Mouse (Mus musculus): ENCODE measurements around the gene Dapk2. TPM values are rescaled to one million over a fixed set of nuclear protein-coding genes. Genes with fewer than 3 reads are reported as not detected.
A peak's percentile ranks its signal among the peaks of the same experiment; 100 is the strongest.
"Not testable (repeated sequence)": the region's sequence is repeated elsewhere in the genome, so short reads cannot be mapped to it uniquely, and the experiment has no call there.

Dapk2 gene
- polyA plus RNA-seq, 1 experiment from 2014 or later = 6.7 TPM

DNA sequence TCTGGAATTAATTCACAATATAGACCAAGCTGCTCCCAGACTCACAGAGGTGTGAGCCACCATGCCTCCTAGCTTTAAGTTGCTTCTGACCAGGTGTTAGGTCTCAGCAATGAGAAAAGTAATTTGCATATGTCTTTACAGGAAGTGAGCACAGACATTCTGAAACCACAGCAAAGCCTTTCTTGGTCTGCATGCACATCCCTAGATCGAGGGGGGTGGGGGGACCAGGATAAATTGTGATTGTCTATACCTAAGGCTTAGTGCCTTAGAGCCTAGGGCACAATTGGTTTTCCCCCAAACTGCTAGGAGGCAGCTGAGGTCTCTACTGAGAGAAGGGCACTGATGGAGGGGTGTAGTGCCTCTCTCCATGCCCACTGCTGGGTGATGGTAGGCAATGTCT, 122.5 kb downstream of the Dapk2 start:
- ATAC-seq (ENCODE audit: low FRiP score) = no peak
- no peak overlapping the region for H3K4me2 ChIP-seq
- no peak overlapping the region for H3K27ac ChIP-seq (ENCODE audit: low read depth, low read length)
- H3K4me1 ChIP-seq (ENCODE audit: control insufficient read depth, insufficient read depth, low read length) = peaks cover 11% of the 10 kb centered on the region
- no peak overlapping the region for H3K9ac ChIP-seq (ENCODE audit: low read length)
- H3K9me3 ChIP-seq (ENCODE audit: control insufficient read depth, low read length) = no peaks in the 10 kb centered on the region
- no peak overlapping the region for H3K4me3 ChIP-seq (ENCODE audit: low read depth, low read length)
- H3K36me3 ChIP-seq (ENCODE audit: control insufficient read depth, insufficient read depth, low read length) = no peaks in the 10 kb centered on the region
- H3K27me3 ChIP-seq (ENCODE audit: control insufficient read depth, insufficient read depth, low read length) = no peaks in the 10 kb centered on the region; the same call in 1 of the 2 replicates
- 71% methylated on average over 1 of the region's 1 CpGs for WGBS
- DNase-seq (ENCODE audit: low spot score, missing footprints) = no peak

DNA sequence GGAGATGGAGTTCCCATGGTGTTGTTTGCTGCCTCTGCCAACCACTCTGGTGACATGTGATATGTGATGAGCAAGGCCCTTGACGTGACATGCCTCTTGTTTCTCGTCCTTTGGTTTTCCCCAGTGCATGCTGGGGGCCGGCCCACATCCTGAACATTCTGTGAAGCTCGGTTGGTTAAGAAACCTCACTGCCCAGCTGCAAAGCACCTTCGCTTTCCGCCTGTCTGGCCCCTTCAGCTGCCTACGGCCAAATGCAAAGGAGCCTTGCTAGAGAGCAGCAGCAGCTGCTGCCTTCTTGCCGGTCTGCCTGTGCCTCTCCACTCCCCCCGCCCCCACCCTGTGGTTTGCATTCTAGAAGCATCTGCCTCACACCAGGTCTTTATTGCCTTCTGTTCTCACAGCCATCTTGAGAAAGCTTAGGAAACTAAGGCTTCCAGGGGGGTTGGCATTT, 123.5 kb downstream of the Dapk2 start:
- Histone ChIP-seq H3K9me3 (ENCODE audit: control insufficient read depth, low read length) (no peaks in the 10 kb centered on the region), H3K27ac (ENCODE audit: low read depth, low read length) (no peak overlapping the region), H3K9ac (ENCODE audit: low read length) (no peak overlapping the region), H3K4me2 (no peak overlapping the region), H3K36me3 (ENCODE audit: control insufficient read depth, insufficient read depth, low read length) (no peaks in the 10 kb centered on the region), H3K27me3 (ENCODE audit: control insufficient read depth, insufficient read depth, low read length) (no peaks in the 10 kb centered on the region; the same call in 1 of the 2 replicates), H3K4me3 (ENCODE audit: low read depth, low read length) (no peak overlapping the region), H3K4me1 (ENCODE audit: control insufficient read depth, insufficient read depth, low read length) (peaks cover 3% of the 10 kb centered on the region)
- ATAC-seq (ENCODE audit: low FRiP score) (no peak), DNase-seq (ENCODE audit: low spot score, missing footprints) (peak; percentile 64)
- 81% methylated on average over 9 of the region's 9 CpGs for WGBS

DNA sequence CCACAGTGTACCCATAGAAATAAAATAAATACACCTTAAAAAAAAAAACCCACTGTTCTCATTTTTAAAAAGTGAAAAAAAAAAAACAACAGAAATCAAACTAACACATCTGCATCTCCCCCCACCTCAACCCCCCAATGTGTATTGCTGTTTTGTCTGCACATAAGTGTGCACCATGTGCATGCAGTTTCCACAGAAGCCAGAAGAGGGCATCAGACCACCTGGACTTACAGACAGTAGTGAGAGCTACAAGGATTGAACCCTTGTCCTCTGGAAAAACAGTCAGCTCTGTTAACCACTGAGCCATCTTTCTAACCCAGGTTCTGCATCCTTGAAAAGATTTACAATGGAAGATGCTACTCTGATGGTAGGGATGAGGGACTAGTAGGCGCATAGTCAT, 124.6 kb downstream of the Dapk2 start:
- H3K27ac ChIP-seq (ENCODE audit: low read depth, low read length) = no peak overlapping the region
- peak; percentile 79 for DNase-seq (ENCODE audit: low spot score, missing footprints)
- H3K4me1 ChIP-seq (ENCODE audit: control insufficient read depth, insufficient read depth, low read length) = no peaks in the 10 kb centered on the region

DNA sequence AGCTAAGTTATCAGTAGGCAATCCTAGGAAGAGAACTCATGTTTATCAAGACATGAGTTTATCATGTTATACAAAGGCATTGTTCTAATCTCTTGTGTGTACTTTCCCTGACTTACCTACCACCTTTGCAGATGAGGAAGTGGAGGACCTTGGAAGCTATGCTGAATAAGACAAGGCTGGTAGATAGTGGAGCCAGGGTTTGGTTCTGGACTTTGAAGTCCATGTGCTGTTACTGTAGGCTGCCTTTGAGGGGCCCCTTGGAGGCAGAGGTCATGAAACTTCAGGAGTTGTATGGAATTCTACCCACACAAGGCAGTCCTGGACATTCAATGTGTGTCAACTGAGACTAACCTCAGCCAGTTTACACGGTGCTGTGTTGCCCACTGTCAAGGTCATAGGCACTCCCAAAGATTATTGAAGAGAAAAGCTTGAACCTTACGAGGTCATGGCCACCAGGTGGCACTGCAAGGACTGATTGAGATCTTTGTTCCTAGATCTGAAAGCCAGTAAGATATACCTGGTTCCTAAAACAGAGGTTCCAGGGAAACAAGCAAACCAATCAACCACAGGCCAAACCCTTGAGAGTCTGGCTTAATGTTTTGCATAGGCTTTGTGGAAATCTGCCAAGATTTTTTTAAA, 125.7 kb downstream of the Dapk2 start:
- Histone ChIP-seq H3K9me3 (ENCODE audit: control insufficient read depth, low read length) (no peaks in the 10 kb centered on the region), H3K4me3 (ENCODE audit: low read depth, low read length) (no peak overlapping the region), H3K36me3 (ENCODE audit: control insufficient read depth, insufficient read depth, low read length) (no peaks in the 10 kb centered on the region), H3K9ac (ENCODE audit: low read length) (no peak overlapping the region), H3K27me3 (ENCODE audit: control insufficient read depth, insufficient read depth, low read length) (no peaks in the 10 kb centered on the region), H3K27ac (ENCODE audit: low read depth, low read length) (no peak overlapping the region), H3K4me1 (ENCODE audit: control insufficient read depth, insufficient read depth, low read length) (no peaks in the 10 kb centered on the region), H3K4me2 (no peak overlapping the region)
- DNase-seq (ENCODE audit: low spot score, missing footprints) (peak; percentile 91), ATAC-seq (ENCODE audit: low FRiP score) (no peak)
- 21% methylated on average over 2 of the region's 2 CpGs for WGBS

More for the DNA sequence above, 124.6 kb downstream of the Dapk2 start:
- Histone ChIP-seq H3K9me3 (ENCODE audit: control insufficient read depth, low read length) (no peaks in the 10 kb centered on the region), H3K27me3 (ENCODE audit: control insufficient read depth, insufficient read depth, low read length) (no peaks in the 10 kb centered on the region; the same call in 1 of the 2 replicates), H3K4me2 (no peak overlapping the region), H3K4me3 (ENCODE audit: low read depth, low read length) (no peak overlapping the region), H3K36me3 (ENCODE audit: control insufficient read depth, insufficient read depth, low read length) (no peaks in the 10 kb centered on the region), H3K9ac (ENCODE audit: low read length) (no peak overlapping the region)
- no peak for ATAC-seq (ENCODE audit: low FRiP score)
- WGBS = 97% methylated on average over 1 of the region's 1 CpGs

DNA sequence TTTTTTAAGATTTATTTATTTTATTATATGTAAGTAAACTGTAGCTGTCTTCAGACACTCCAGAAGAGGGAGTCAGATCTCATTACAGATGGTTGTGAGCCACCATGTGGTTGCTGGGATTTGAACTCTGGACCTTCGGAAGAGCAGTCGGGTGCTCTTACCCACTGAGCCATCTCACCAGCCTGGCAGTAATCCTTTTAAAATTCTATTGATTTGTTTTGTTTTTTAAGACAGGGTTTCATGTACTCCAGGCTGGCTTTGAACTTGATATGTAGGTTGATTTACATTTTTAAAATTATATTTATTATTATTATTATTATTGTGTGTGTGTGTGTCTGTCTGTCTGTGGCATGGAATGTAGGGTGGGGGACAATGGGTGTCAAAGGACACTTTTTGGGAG, 127.2 kb downstream of the Dapk2 start:
- H3K9ac ChIP-seq (ENCODE audit: low read length) = not testable (repeated sequence)

DNA sequence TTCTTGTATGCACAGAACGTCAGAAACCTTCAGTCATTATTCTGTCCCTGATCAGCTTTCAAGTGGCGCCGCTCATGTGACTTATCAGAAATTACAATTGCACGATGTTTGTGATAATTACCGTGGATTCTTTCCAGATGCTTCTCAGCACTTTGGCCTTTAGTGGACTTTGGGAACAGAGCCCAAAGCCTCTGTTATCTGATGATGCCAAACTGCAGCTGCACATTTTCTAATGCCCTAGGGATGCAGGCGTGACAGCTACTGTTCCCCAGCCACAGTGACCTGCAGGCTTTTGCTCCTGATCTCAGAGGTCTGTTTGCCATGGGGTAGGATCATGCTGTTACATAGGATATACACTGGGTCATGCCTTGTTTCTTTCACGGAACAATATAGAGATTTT, 127.9 kb downstream of the Dapk2 start:
- 76% methylated on average over 7 of the region's 7 CpGs for WGBS
- H3K9me3 ChIP-seq (ENCODE audit: control insufficient read depth, low read length) = no peaks in the 10 kb centered on the region
- no peaks in the 10 kb centered on the region for H3K4me1 ChIP-seq (ENCODE audit: control insufficient read depth, insufficient read depth, low read length)
- no peak overlapping the region for H3K9ac ChIP-seq (ENCODE audit: low read length)
- DNase-seq (ENCODE audit: low spot score, missing footprints) = peak; percentile 79
- H3K4me2 ChIP-seq = no peak overlapping the region
- H3K4me3 ChIP-seq (ENCODE audit: low read depth, low read length) = no peak overlapping the region
- no peak overlapping the region for H3K27ac ChIP-seq (ENCODE audit: low read depth, low read length)
- no peaks in the 10 kb centered on the region for H3K36me3 ChIP-seq (ENCODE audit: control insufficient read depth, insufficient read depth, low read length)
- H3K27me3 ChIP-seq (ENCODE audit: control insufficient read depth, insufficient read depth, low read length) = no peaks in the 10 kb centered on the region
- ATAC-seq (ENCODE audit: low FRiP score) = no peak

More for the DNA sequence above, 127.2 kb downstream of the Dapk2 start:
- not testable (repeated sequence) for H3K4me3 ChIP-seq (ENCODE audit: low read depth, low read length); H3K27me3 ChIP-seq (ENCODE audit: control insufficient read depth, insufficient read depth, low read length); H3K4me1 ChIP-seq (ENCODE audit: control insufficient read depth, insufficient read depth, low read length); H3K36me3 ChIP-seq (ENCODE audit: control insufficient read depth, insufficient read depth, low read length); H3K27ac ChIP-seq (ENCODE audit: low read depth, low read length); H3K9me3 ChIP-seq (ENCODE audit: control insufficient read depth, low read length); H3K4me2 ChIP-seq; DNase-seq (ENCODE audit: low spot score, missing footprints); ATAC-seq (ENCODE audit: low FRiP score)
- WGBS = 76% methylated on average over 2 of the region's 2 CpGs

DNA sequence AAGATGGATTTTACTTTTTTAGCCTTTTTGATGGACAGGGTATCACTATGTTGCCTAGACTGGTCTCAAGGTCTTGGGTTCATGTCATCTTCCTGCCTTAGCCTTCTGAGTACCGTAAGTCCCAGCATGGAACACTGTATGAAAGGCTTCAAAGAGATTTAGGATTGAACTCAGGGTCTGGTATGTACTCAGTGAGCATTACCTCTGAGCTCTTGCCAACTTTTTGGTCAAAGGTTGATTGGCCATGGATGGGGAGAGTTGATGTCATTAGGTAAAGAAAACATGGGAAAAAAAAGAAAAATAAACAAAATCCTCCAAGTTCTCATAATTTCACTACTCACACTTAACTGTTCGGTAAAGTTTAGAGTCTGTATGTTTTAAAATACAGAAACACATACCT, 132.7 kb downstream of the Dapk2 start:
- ATAC-seq (ENCODE audit: low FRiP score) = no peak
- H3K9ac ChIP-seq (ENCODE audit: low read length) = no peak overlapping the region
- 85% methylated on average over 2 of the region's 2 CpGs for WGBS
- no peaks in the 10 kb centered on the region for H3K27me3 ChIP-seq (ENCODE audit: control insufficient read depth, insufficient read depth, low read length)
- H3K9me3 ChIP-seq (ENCODE audit: control insufficient read depth, low read length) = no peaks in the 10 kb centered on the region
- H3K27ac ChIP-seq (ENCODE audit: low read depth, low read length) = no peak overlapping the region
- no peak overlapping the region for H3K4me3 ChIP-seq (ENCODE audit: low read depth, low read length)
- peaks cover 8% of the 10 kb centered on the region; the same call in 1 of the 2 replicates for H3K4me1 ChIP-seq (ENCODE audit: control insufficient read depth, insufficient read depth, low read length)
- no peaks in the 10 kb centered on the region for H3K36me3 ChIP-seq (ENCODE audit: control insufficient read depth, insufficient read depth, low read length)
- no peak for DNase-seq (ENCODE audit: low spot score, missing footprints)
- H3K4me2 ChIP-seq = no peak overlapping the region

DNA sequence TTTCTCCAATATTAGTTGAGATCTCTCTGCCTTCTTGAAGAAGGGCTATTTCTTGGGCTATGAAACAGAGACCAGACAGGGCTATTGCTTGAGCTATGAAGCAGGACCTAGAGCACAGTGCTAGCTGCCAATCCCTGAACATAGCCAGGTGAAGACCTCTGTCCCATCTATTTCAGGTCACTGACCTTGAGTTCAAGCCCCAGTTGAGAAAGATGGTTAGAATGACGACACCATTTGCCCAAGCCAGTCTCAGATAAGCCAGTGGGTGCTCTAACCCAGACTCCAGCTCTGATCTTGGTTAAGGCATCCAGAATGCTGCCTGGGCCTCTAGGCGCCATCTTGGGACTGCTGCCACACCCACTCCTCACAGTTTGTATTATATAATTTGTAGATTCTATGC, 135.3 kb downstream of the Dapk2 start:
- H3K9me3 ChIP-seq (ENCODE audit: control insufficient read depth, low read length) = no peaks in the 10 kb centered on the region
- H3K4me2 ChIP-seq = no peak overlapping the region
- H3K4me1 ChIP-seq (ENCODE audit: control insufficient read depth, insufficient read depth, low read length) = peaks cover 9% of the 10 kb centered on the region; the same call in 1 of the 2 replicates
- H3K4me3 ChIP-seq (ENCODE audit: low read depth, low read length) = no peak overlapping the region
- H3K27me3 ChIP-seq (ENCODE audit: control insufficient read depth, insufficient read depth, low read length) = no peaks in the 10 kb centered on the region
- ATAC-seq (ENCODE audit: low FRiP score) (no peak), DNase-seq (ENCODE audit: low spot score, missing footprints) (peak; percentile 37)
- no peak overlapping the region for H3K27ac ChIP-seq (ENCODE audit: low read depth, low read length)
- H3K9ac ChIP-seq (ENCODE audit: low read length) = no peak overlapping the region
- H3K36me3 ChIP-seq (ENCODE audit: control insufficient read depth, insufficient read depth, low read length) = no peaks in the 10 kb centered on the region
- WGBS = 92% methylated on average over 2 of the region's 2 CpGs

DNA sequence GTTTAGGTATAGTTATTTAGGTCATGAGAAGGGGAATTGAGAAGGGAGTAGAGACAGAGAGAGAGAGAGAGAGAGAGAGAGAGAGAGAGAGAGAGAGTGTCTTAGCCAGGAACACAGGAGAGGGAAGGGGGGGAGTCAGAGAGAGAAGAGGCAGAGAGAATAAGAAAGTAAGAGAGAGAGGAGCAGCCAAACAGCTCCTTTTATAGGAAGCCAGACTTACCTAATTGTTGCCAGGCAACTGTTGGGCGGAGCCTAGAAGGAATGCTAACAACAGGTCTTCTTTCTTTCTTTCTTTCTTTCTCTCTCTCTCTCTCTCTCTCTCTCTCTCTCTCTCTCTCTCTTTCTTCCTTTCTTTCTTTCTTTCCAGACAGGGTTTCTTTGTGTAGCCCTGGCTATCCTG, 136.2 kb downstream of the Dapk2 start:
- Histone ChIP-seq H3K4me2 (no peak overlapping the region), H3K36me3 (ENCODE audit: control insufficient read depth, insufficient read depth, low read length) (no peaks in the 10 kb centered on the region), H3K27me3 (ENCODE audit: control insufficient read depth, insufficient read depth, low read length) (no peaks in the 10 kb centered on the region), H3K9me3 (ENCODE audit: control insufficient read depth, low read length) (no peaks in the 10 kb centered on the region), H3K9ac (ENCODE audit: low read length) (no peak overlapping the region), H3K4me1 (ENCODE audit: control insufficient read depth, insufficient read depth, low read length) (peaks cover 9% of the 10 kb centered on the region; the same call in 1 of the 2 replicates), H3K4me3 (ENCODE audit: low read depth, low read length) (no peak overlapping the region), H3K27ac (ENCODE audit: low read depth, low read length) (no peak overlapping the region)
- ATAC-seq (ENCODE audit: low FRiP score) (no peak), DNase-seq (ENCODE audit: low spot score, missing footprints) (peak; percentile 71)
- WGBS = 100% methylated on average over 1 of the region's 1 CpGs
